Mouse (Mus musculus) ovary, postnatal 10 days (tissue): ENCODE results near the gene Catsper3.

Experiments used
- DNase-seq: peaks from one replicate; pipeline ENCODE4 v3.0.0; 2022; ENCODE audit warnings: low spot score

The Catsper3 gene

GRCm38 (mm10) chr13:55826796-55827678, 42.7 kb downstream of the Catsper3 start:
- DNase-seq, result no peak

DNA sequence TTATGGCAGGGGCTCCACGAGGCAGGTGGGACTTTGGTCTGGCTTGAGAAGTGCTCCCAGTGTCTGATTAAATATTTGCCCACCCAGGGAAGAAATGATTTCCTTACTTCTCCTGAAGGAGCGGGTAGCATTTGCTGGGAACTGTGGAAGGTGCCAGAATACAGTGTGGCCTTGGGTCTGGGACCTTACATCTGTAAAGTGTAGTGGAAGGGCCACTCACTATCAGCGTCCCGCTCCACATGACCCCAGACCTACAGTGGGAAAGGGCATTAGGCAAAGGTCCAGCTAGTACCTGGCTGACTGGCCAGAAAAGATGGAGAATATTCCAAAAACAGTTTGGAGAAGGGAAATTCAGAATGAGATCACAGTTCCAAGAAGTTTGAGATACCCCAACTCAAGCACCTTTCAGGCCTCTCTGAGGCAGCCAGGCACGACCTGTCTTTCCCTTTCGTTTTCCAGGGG, 43.3 kb downstream of the Catsper3 start:
- no peak for DNase-seq

GRCm38 (mm10) chr13:55828141-55829017, 44.0 kb downstream of the Catsper3 start:
- DNase-seq, result no peak

DNA sequence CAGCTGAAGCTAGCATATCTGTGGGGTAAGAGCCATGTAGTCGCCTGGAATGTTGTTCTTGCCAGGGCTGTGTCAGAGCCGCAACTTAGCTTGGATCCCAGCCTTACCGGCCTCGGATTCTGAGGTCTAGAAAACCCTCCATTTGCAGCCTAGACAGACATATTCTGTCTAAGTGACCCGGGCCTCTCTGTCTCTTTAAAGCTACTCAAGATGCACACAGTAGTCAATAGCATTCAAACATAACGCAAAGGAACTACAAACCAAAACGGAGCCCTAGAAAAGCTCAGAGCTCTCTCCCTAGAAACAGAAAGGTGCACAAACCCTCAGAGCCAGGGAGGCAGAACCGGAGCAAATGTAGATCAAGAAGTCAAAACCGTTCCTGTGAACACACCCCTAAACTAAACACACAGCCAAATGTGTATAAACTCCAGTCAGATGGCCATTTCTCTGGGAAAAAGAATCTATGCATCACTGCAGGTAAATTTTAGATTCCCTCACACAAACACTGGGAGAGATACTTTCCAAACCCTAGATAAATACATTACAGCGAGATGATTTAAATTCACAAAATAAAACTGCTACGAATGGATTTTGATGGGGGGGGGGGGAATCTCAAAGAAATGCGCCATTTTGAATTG, 44.8 kb downstream of the Catsper3 start:
- DNase-seq, result no peak

DNA sequence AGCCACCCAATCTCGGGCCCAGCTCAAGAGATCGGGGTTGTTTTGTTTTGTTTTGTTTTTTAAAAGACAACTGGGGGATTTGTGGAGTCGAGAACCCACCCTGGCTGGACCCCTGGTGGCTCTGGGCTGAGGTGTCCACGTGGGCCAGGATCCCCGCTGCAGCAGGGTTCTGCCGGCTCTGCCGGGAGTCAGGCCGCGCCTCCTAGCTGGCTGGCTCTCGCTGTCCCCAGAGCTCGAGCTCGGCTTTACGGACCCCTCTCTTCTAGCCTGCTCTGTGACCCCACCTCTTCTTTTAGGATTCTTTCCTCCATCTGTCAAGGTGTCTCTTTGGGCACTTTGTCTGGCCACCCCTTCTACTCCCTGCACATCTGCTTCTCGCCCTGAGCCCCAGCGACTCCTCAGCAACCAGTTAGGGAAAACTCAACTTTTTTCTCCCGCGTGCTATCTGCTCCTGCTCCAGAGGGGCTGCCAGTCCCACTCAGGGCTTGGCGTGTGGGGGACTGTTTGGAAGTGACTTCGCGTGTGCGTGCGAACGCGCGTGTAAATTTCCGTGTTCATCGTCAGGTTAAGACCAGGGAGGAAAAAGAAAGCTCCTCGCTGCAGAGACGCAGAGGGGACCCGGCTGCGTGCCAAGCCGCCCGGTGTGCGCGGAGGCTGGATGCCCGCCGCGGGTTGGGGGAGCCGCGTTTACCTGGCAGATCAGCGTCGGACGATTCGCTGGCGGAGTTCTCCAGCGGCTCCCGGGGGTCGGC, 45.9 kb downstream of the Catsper3 start:
- DNase-seq, result no peak

- DNase-seq, result no peak
Measured at GRCm38 (mm10) chr13:55830833-55831721, 46.7 kb downstream of the Catsper3 start.

- no peak for DNase-seq
Measured at GRCm38 (mm10) chr13:55831722-55832160, 47.4 kb downstream of the Catsper3 start.

GRCm38 (mm10) chr13:55832602-55833001, 48.2 kb downstream of the Catsper3 start:
- DNase-seq, result no peak

GRCm38 (mm10) chr13:55833921-55834320, 49.6 kb downstream of the Catsper3 start:
- no peak for DNase-seq

DNA sequence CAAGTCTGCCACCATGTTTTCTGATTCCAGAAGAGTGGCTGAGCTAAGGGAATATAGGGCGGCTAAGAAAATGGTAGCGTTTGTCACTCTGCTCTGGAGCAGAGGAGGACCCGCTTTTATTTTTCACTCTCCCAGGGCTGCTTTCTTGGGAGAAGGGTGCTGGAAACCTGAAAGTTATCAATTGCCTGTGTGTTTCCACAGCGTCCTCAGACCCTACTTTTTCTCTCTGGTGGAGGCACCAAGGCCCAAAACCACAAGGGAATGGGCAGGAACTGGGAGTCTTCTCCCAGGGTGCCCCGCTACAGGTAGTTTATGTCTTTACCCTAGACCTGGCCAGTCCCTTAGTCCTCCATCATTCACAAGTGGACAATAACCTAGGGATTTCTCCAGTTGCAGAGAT, 50.3 kb downstream of the Catsper3 start:
- DNase-seq, result no peak

DNA sequence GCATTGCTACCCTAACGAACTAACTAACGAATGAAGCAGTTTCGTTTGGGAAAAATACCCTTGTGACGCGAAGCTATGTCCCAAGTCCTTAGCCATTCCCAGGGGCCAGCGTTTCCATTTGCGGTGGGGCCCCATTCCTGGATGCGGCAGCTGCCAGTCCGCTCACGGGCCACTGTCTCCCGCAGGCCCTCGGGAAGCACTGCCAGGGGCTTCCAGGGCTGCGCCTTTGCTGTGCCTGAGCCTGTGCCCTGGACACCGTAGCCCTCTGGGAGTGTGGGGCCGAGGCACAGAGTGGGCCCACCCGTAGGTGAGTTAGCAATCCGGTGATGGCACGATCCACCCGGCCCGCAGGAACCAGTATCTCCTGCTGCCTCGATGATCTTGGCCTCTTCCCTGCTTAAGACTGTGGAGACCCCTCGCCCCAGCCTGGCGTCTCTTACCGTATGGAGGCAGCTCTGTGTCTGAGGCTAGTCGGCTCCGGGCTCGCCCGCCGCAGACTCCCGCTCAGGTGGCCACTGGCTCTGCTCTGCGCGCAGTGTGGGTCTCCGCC, 51.3 kb downstream of the Catsper3 start:
- DNase-seq, result no peak

DNA sequence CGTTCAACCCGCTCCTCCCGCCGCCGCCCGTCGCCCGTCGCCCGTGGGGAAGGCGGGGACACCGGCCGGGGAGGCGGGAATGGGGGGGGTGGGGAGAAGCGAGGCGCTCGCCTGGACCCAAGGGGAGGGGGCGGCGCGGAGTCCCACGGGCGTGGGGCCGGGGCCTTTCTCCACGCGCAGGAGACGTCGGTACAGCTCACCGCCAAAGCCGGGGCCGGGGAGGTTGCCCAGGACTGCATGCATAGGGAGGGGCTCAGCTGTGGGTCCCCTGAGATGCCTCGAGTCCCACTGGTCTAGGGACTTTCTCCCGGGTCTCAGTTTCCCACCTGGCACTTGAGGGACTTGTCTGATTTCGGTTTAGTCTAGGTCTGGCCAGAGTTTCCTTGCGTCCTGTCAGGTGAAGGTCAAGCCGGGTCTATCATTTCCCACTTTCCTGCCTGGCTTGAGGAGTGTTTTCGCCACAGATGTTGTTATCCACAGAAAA, 51.8 kb downstream of the Catsper3 start, which contains the start of gene Pitx1:
TSS of gene Pitx1 (minus strand) at position 51 of the 484 bp plus-strand sequence.
- DNase-seq, result no peak

GRCm38 (mm10) chr13:55836786-55837780, 52.7 kb downstream of the Catsper3 start:
- no peak for DNase-seq

- DNase-seq, result no peak
Measured at GRCm38 (mm10) chr13:55840223-55840622, 55.9 kb downstream of the Catsper3 start.

- no peak for DNase-seq
Measured at GRCm38 (mm10) chr13:55843700-55844099, 59.3 kb downstream of the Catsper3 start.

DNA sequence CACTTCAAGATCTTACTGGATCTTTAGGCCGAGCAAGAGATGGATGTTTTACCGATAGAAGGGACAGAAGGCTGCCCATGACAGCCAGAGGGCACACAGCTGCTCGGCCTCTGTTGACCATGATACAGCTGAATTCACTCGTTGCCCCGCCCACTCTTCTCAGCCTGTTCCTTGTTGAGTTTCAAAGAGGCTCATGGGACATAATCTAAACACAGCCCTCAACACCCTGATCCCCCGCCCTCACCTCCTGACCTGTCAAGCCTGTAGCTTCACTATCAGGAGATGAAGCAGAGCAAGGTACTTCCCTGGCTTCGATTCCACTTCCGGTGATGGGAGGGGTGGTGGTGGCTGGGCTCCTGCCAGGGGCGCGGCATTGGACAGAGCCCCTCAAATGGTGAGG, 63.4 kb downstream of the Catsper3 start:
- no peak for DNase-seq

DNA sequence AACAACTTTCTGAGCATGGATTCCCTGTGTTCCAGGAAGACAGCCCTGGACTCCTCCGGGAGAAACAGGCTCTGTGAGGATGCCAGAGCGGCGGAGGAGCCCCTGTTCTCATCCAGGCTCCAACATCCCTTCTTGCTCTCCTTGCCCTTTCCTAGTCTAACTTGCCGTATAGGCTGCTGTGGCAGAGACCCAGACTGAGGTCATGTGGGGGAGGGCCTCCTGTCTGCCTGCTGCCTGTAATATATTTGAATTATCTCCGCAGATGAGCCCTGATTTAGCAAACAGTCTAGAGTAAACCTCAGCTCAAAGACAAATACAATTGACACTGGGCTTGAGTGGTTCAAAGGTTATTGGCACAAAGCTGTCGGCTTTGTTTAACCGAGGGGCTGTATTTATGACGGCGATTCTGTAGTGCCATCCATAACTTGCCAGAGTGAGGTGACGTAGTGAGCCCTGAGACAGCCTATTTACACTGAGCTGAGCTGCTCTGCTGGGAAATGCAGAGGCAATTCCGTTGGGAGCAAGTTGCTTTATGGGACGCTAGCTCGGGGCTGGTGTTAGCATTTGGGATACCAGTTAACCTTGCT, 64.3 kb downstream of the Catsper3 start:
- DNase-seq, result no peak

GRCm38 (mm10) chr13:55850726-55851125, 66.4 kb downstream of the Catsper3 start:
- DNase-seq, result no peak
